Mouse (Mus musculus): ENCODE results near the gene Plxdc2. TPM values are rescaled to one million over a fixed set of nuclear protein-coding genes. Genes with fewer than 3 reads are reported as not detected.

The Plxdc2 gene
- polyA plus RNA-seq, 1 experiment from 2014 or later = 34.3 TPM

- Histone ChIP-seq H3K9ac (ENCODE audit: low read length) (no peak overlapping the region), H3K9me3 (replicated peaks; ENCODE audit: control insufficient read depth, low read length) (no peaks in the 10 kb centered on the region), H3K4me3 (replicated peaks; ENCODE audit: low read length) (no peak overlapping the region), H3K27ac (ENCODE audit: low read length) (no peak overlapping the region), H3K36me3 (ENCODE audit: control insufficient read depth, insufficient read depth, low read length) (no peaks in the 10 kb centered on the region), H3K4me2 (ENCODE audit: low read depth, low read length) (no peak overlapping the region), H3K27me3 (ENCODE audit: control insufficient read depth, insufficient read depth, low read length) (no peaks in the 10 kb centered on the region), H3K4me1 (ENCODE audit: control insufficient read depth, insufficient read depth, low read length) (no peaks in the 10 kb centered on the region)
- ATAC-seq (ENCODE audit: insufficient read depth, low FRiP score) = no peak
- 87% methylated on average over 13 of the region's 13 CpGs for WGBS
These were observed 215.2 kb downstream of the Plxdc2 start for GRCm38 (mm10) chr2:16571169-16571751.

GRCm38 (mm10) chr2:16576566-16576965, 220.5 kb downstream of the Plxdc2 start:
- 0 out of 2 replicates have a peak, but pooled peaks cover 3% of the 10 kb centered on the region for H3K9me3 ChIP-seq (replicated peaks; ENCODE audit: control insufficient read depth, low read length)
- no peak overlapping the region for H3K4me3 ChIP-seq (replicated peaks; ENCODE audit: low read length)
- no peak overlapping the region for H3K9ac ChIP-seq (ENCODE audit: low read length)
- H3K4me1 ChIP-seq (ENCODE audit: control insufficient read depth, insufficient read depth, low read length) = no peaks in the 10 kb centered on the region
- no peaks in the 10 kb centered on the region for H3K36me3 ChIP-seq (ENCODE audit: control insufficient read depth, insufficient read depth, low read length)
- H3K27me3 ChIP-seq (ENCODE audit: control insufficient read depth, insufficient read depth, low read length) = no peaks in the 10 kb centered on the region
- no peak overlapping the region for H3K27ac ChIP-seq (ENCODE audit: low read length)
- no peak overlapping the region for H3K4me2 ChIP-seq (ENCODE audit: low read depth, low read length)
- ATAC-seq (ENCODE audit: insufficient read depth, low FRiP score) = no peak

GRCm38 (mm10) chr2:16578153-16578552, 222.0 kb downstream of the Plxdc2 start:
- 46% methylated on average over 1 of the region's 1 CpGs for WGBS
- Histone ChIP-seq H3K4me2 (ENCODE audit: low read depth, low read length) (no peak overlapping the region), H3K27ac (ENCODE audit: low read length) (no peak overlapping the region), H3K9me3 (replicated peaks; ENCODE audit: control insufficient read depth, low read length) (0 out of 2 replicates have a peak, but pooled peaks cover 3% of the 10 kb centered on the region), H3K36me3 (ENCODE audit: control insufficient read depth, insufficient read depth, low read length) (no peaks in the 10 kb centered on the region), H3K9ac (ENCODE audit: low read length) (no peak overlapping the region), H3K4me1 (ENCODE audit: control insufficient read depth, insufficient read depth, low read length) (no peaks in the 10 kb centered on the region), H3K27me3 (ENCODE audit: control insufficient read depth, insufficient read depth, low read length) (no peaks in the 10 kb centered on the region), H3K4me3 (replicated peaks; ENCODE audit: low read length) (no peak overlapping the region)
- ATAC-seq (ENCODE audit: insufficient read depth, low FRiP score) = no peak

- no peak for ATAC-seq (ENCODE audit: insufficient read depth, low FRiP score)
- Histone ChIP-seq H3K9me3 (replicated peaks; ENCODE audit: control insufficient read depth, low read length) (no peaks in the 10 kb centered on the region), H3K9ac (ENCODE audit: low read length) (no peak overlapping the region), H3K27me3 (ENCODE audit: control insufficient read depth, insufficient read depth, low read length) (no peaks in the 10 kb centered on the region), H3K4me1 (ENCODE audit: control insufficient read depth, insufficient read depth, low read length) (no peaks in the 10 kb centered on the region), H3K4me2 (ENCODE audit: low read depth, low read length) (no peak overlapping the region), H3K27ac (ENCODE audit: low read length) (no peak overlapping the region), H3K4me3 (replicated peaks; ENCODE audit: low read length) (no peak overlapping the region), H3K36me3 (ENCODE audit: control insufficient read depth, insufficient read depth, low read length) (no peaks in the 10 kb centered on the region)
These were observed 232.4 kb downstream of the Plxdc2 start for GRCm38 (mm10) chr2:16588546-16588945.

- no peaks in the 10 kb centered on the region for H3K27me3 ChIP-seq (ENCODE audit: control insufficient read depth, insufficient read depth, low read length)
- H3K27ac ChIP-seq (ENCODE audit: low read length) = no peak overlapping the region
- H3K4me1 ChIP-seq (ENCODE audit: control insufficient read depth, insufficient read depth, low read length) = no peaks in the 10 kb centered on the region
- no peak overlapping the region for H3K4me3 ChIP-seq (replicated peaks; ENCODE audit: low read length)
- no peaks in the 10 kb centered on the region for H3K36me3 ChIP-seq (ENCODE audit: control insufficient read depth, insufficient read depth, low read length)
- no peak for ATAC-seq (ENCODE audit: insufficient read depth, low FRiP score)
- no peak overlapping the region for H3K9ac ChIP-seq (ENCODE audit: low read length)
- H3K9me3 ChIP-seq (replicated peaks; ENCODE audit: control insufficient read depth, low read length) = no peaks in the 10 kb centered on the region
- WGBS = 47% methylated on average over 1 of the region's 1 CpGs
- H3K4me2 ChIP-seq (ENCODE audit: low read depth, low read length) = no peak overlapping the region
These were observed 239.3 kb downstream of the Plxdc2 start for GRCm38 (mm10) chr2:16595451-16595850.

GRCm38 (mm10) chr2:16598231-16598630, 242.1 kb downstream of the Plxdc2 start:
- no peaks in the 10 kb centered on the region for H3K4me1 ChIP-seq (ENCODE audit: control insufficient read depth, insufficient read depth, low read length)
- H3K9me3 ChIP-seq (replicated peaks; ENCODE audit: control insufficient read depth, low read length) = no peaks in the 10 kb centered on the region
- no peak overlapping the region for H3K9ac ChIP-seq (ENCODE audit: low read length)
- WGBS = 47% methylated on average over 3 of the region's 3 CpGs
- no peaks in the 10 kb centered on the region for H3K27me3 ChIP-seq (ENCODE audit: control insufficient read depth, insufficient read depth, low read length)
- ATAC-seq (ENCODE audit: insufficient read depth, low FRiP score) = no peak
- no peak overlapping the region for H3K27ac ChIP-seq (ENCODE audit: low read length)
- H3K4me3 ChIP-seq (replicated peaks; ENCODE audit: low read length) = no peak overlapping the region
- no peak overlapping the region for H3K4me2 ChIP-seq (ENCODE audit: low read depth, low read length)
- H3K36me3 ChIP-seq (ENCODE audit: control insufficient read depth, insufficient read depth, low read length) = no peaks in the 10 kb centered on the region

GRCm38 (mm10) chr2:16604291-16604690, 248.2 kb downstream of the Plxdc2 start:
- no peak overlapping the region for H3K9ac ChIP-seq (ENCODE audit: low read length)
- no peaks in the 10 kb centered on the region for H3K36me3 ChIP-seq (ENCODE audit: control insufficient read depth, insufficient read depth, low read length)
- no peak for ATAC-seq (ENCODE audit: insufficient read depth, low FRiP score)
- no peak overlapping the region for H3K27ac ChIP-seq (ENCODE audit: low read length)
- H3K9me3 ChIP-seq (replicated peaks; ENCODE audit: control insufficient read depth, low read length) = no peaks in the 10 kb centered on the region
- no peak overlapping the region for H3K4me3 ChIP-seq (replicated peaks; ENCODE audit: low read length)
- H3K4me1 ChIP-seq (ENCODE audit: control insufficient read depth, insufficient read depth, low read length) = no peaks in the 10 kb centered on the region
- H3K27me3 ChIP-seq (ENCODE audit: control insufficient read depth, insufficient read depth, low read length) = no peaks in the 10 kb centered on the region
- WGBS = 83% methylated on average over 3 of the region's 3 CpGs
- H3K4me2 ChIP-seq (ENCODE audit: low read depth, low read length) = no peak overlapping the region

- Histone ChIP-seq H3K9ac (ENCODE audit: low read length) (no peak overlapping the region), H3K9me3 (replicated peaks; ENCODE audit: control insufficient read depth, low read length) (no peaks in the 10 kb centered on the region), H3K4me3 (replicated peaks; ENCODE audit: low read length) (no peak overlapping the region), H3K36me3 (ENCODE audit: control insufficient read depth, insufficient read depth, low read length) (no peaks in the 10 kb centered on the region), H3K4me1 (ENCODE audit: control insufficient read depth, insufficient read depth, low read length) (no peaks in the 10 kb centered on the region), H3K27ac (ENCODE audit: low read length) (no peak overlapping the region; the same call in 1 of the 2 replicates), H3K4me2 (ENCODE audit: low read depth, low read length) (no peak overlapping the region), H3K27me3 (ENCODE audit: control insufficient read depth, insufficient read depth, low read length) (no peaks in the 10 kb centered on the region)
- no peak for ATAC-seq (ENCODE audit: insufficient read depth, low FRiP score)
- WGBS = 33% methylated on average over 3 of the region's 3 CpGs
These were observed 251.9 kb downstream of the Plxdc2 start for GRCm38 (mm10) chr2:16607792-16608586.

GRCm38 (mm10) chr2:16642061-16642460, 286.0 kb downstream of the Plxdc2 start:
- no peaks in the 10 kb centered on the region for H3K9me3 ChIP-seq (replicated peaks; ENCODE audit: control insufficient read depth, low read length)
- no peak overlapping the region for H3K4me3 ChIP-seq (replicated peaks; ENCODE audit: low read length)
- H3K36me3 ChIP-seq (ENCODE audit: control insufficient read depth, insufficient read depth, low read length) = no peaks in the 10 kb centered on the region
- H3K27me3 ChIP-seq (ENCODE audit: control insufficient read depth, insufficient read depth, low read length) = no peaks in the 10 kb centered on the region
- WGBS = 87% methylated on average over 3 of the region's 3 CpGs
- no peaks in the 10 kb centered on the region for H3K4me1 ChIP-seq (ENCODE audit: control insufficient read depth, insufficient read depth, low read length)
- no peak for ATAC-seq (ENCODE audit: insufficient read depth, low FRiP score)
- H3K4me2 ChIP-seq (ENCODE audit: low read depth, low read length) = no peak overlapping the region
- H3K9ac ChIP-seq (ENCODE audit: low read length) = no peak overlapping the region
- no peak overlapping the region for H3K27ac ChIP-seq (ENCODE audit: low read length)

Measured in stomach, embryonic 16.5 days (tissue).